Mouse (Mus musculus): Measurements from ENCODE around the gene Fahd2a. TPM values are rescaled to one million over a fixed set of nuclear protein-coding genes. Genes with fewer than 3 reads are reported as not detected.

Gene Fahd2a
- polyA plus RNA-seq, 1 experiment, result 11.9 TPM

- no peak overlapping the region for H3K4me3 ChIP-seq (ENCODE audit: insufficient read depth, low read length)
- no peaks in the 10 kb centered on the region for H3K4me1 ChIP-seq (ENCODE audit: control insufficient read depth, insufficient read depth, low read length)
- H3K27ac ChIP-seq (ENCODE audit: insufficient read depth, low read depth, low read length), result no peak overlapping the region
- TF ChIP-seq CTCF (IDR thresholded peaks at IDR 0.05; ENCODE audit: low read depth, low read length), result no peak
- no peak for TF ChIP-seq POLR2A (IDR thresholded peaks at IDR 0.05; ENCODE audit: borderline replicate concordance, low read depth, low read length)
Observed at GRCm38 (mm10) chr2:127470183-127470582, 25.8 kb upstream of the Fahd2a start.

GRCm38 (mm10) chr2:127462314-127462713, 17.9 kb upstream of the Fahd2a start:
- Histone ChIP-seq H3K4me3 (ENCODE audit: insufficient read depth, low read length) (no peak overlapping the region), H3K27ac (ENCODE audit: insufficient read depth, low read depth, low read length) (no peak overlapping the region), H3K4me1 (ENCODE audit: control insufficient read depth, insufficient read depth, low read length) (no peaks in the 10 kb centered on the region)
- TF ChIP-seq CTCF (IDR thresholded peaks at IDR 0.05; ENCODE audit: low read depth, low read length), result peak; percentile 85
- TF ChIP-seq POLR2A (IDR thresholded peaks at IDR 0.05; ENCODE audit: borderline replicate concordance, low read depth, low read length), result no peak

- no peaks in the 10 kb centered on the region for H3K4me1 ChIP-seq (ENCODE audit: control insufficient read depth, insufficient read depth, low read length)
- H3K4me3 ChIP-seq (ENCODE audit: insufficient read depth, low read length), result no peak overlapping the region
- TF ChIP-seq CTCF (IDR thresholded peaks at IDR 0.05; ENCODE audit: low read depth, low read length), result no peak
- no peak for TF ChIP-seq POLR2A (IDR thresholded peaks at IDR 0.05; ENCODE audit: borderline replicate concordance, low read depth, low read length)
- no peak overlapping the region for H3K27ac ChIP-seq (ENCODE audit: insufficient read depth, low read depth, low read length)
Observed at GRCm38 (mm10) chr2:127461351-127461750, 17.0 kb upstream of the Fahd2a start.

- H3K4me3 ChIP-seq (ENCODE audit: insufficient read depth, low read length), result no peak overlapping the region
- no peak overlapping the region for H3K27ac ChIP-seq (ENCODE audit: insufficient read depth, low read depth, low read length)
- H3K4me1 ChIP-seq (ENCODE audit: control insufficient read depth, insufficient read depth, low read length), result no peaks in the 10 kb centered on the region
- TF ChIP-seq CTCF (IDR thresholded peaks at IDR 0.05; ENCODE audit: low read depth, low read length) (no peak), POLR2A (IDR thresholded peaks at IDR 0.05; ENCODE audit: borderline replicate concordance, low read depth, low read length) (no peak)
Observed at GRCm38 (mm10) chr2:127459341-127459740, 15.0 kb upstream of the Fahd2a start.

- TF ChIP-seq POLR2A (IDR thresholded peaks at IDR 0.05; ENCODE audit: borderline replicate concordance, low read depth, low read length) (no peak), CTCF (IDR thresholded peaks at IDR 0.05; ENCODE audit: low read depth, low read length) (peak; percentile 85)
- H3K27ac ChIP-seq (ENCODE audit: insufficient read depth, low read depth, low read length), result no peak overlapping the region
- H3K4me1 ChIP-seq (ENCODE audit: control insufficient read depth, insufficient read depth, low read length), result no peaks in the 10 kb centered on the region
- no peak overlapping the region for H3K4me3 ChIP-seq (ENCODE audit: insufficient read depth, low read length)
Observed at GRCm38 (mm10) chr2:127453764-127454163, 9.4 kb upstream of the Fahd2a start.

GRCm38 (mm10) chr2:127453141-127453540, 8.8 kb upstream of the Fahd2a start:
- Histone ChIP-seq H3K27ac (ENCODE audit: insufficient read depth, low read depth, low read length) (no peak overlapping the region), H3K4me3 (ENCODE audit: insufficient read depth, low read length) (no peak overlapping the region), H3K4me1 (ENCODE audit: control insufficient read depth, insufficient read depth, low read length) (no peaks in the 10 kb centered on the region)
- no peak for TF ChIP-seq CTCF (IDR thresholded peaks at IDR 0.05; ENCODE audit: low read depth, low read length)
- TF ChIP-seq POLR2A (IDR thresholded peaks at IDR 0.05; ENCODE audit: borderline replicate concordance, low read depth, low read length), result no peak

- TF ChIP-seq POLR2A (IDR thresholded peaks at IDR 0.05; ENCODE audit: borderline replicate concordance, low read depth, low read length) (no peak), CTCF (IDR thresholded peaks at IDR 0.05; ENCODE audit: low read depth, low read length) (no peak)
- H3K4me1 ChIP-seq (ENCODE audit: control insufficient read depth, insufficient read depth, low read length), result no peaks in the 10 kb centered on the region
- no peak overlapping the region for H3K4me3 ChIP-seq (ENCODE audit: insufficient read depth, low read length)
- H3K27ac ChIP-seq (ENCODE audit: insufficient read depth, low read depth, low read length), result no peak overlapping the region
Observed at GRCm38 (mm10) chr2:127451748-127452147, 7.4 kb upstream of the Fahd2a start.

- Histone ChIP-seq H3K27ac (ENCODE audit: insufficient read depth, low read depth, low read length) (no peak overlapping the region), H3K4me1 (ENCODE audit: control insufficient read depth, insufficient read depth, low read length) (peaks cover 3% of the 10 kb centered on the region), H3K4me3 (ENCODE audit: insufficient read depth, low read length) (no peak overlapping the region)
- TF ChIP-seq CTCF (IDR thresholded peaks at IDR 0.05; ENCODE audit: low read depth, low read length) (no peak), POLR2A (IDR thresholded peaks at IDR 0.05; ENCODE audit: borderline replicate concordance, low read depth, low read length) (no peak)
Observed at GRCm38 (mm10) chr2:127449691-127450090, 5.3 kb upstream of the Fahd2a start.

GRCm38 (mm10) chr2:127446847-127447246, 2.5 kb upstream of the Fahd2a start:
- Histone ChIP-seq H3K4me3 (ENCODE audit: insufficient read depth, low read length) (no peak overlapping the region), H3K27ac (ENCODE audit: insufficient read depth, low read depth, low read length) (no peak overlapping the region), H3K4me1 (ENCODE audit: control insufficient read depth, insufficient read depth, low read length) (peaks cover 8% of the 10 kb centered on the region)
- TF ChIP-seq CTCF (IDR thresholded peaks at IDR 0.05; ENCODE audit: low read depth, low read length) (no peak), POLR2A (IDR thresholded peaks at IDR 0.05; ENCODE audit: borderline replicate concordance, low read depth, low read length) (no peak)

- H3K4me3 ChIP-seq (ENCODE audit: insufficient read depth, low read length), result no peak overlapping the region
- no peak overlapping the region for H3K27ac ChIP-seq (ENCODE audit: insufficient read depth, low read depth, low read length)
- no peaks in the 10 kb centered on the region for H3K4me1 ChIP-seq (ENCODE audit: control insufficient read depth, insufficient read depth, low read length)
- TF ChIP-seq CTCF (IDR thresholded peaks at IDR 0.05; ENCODE audit: low read depth, low read length) (no peak), POLR2A (IDR thresholded peaks at IDR 0.05; ENCODE audit: borderline replicate concordance, low read depth, low read length) (no peak)
Observed at GRCm38 (mm10) chr2:127437697-127438096, 6.7 kb downstream of the Fahd2a start.

- Histone ChIP-seq H3K4me3 (ENCODE audit: insufficient read depth, low read length) (no peak overlapping the region), H3K27ac (ENCODE audit: insufficient read depth, low read depth, low read length) (no peak overlapping the region), H3K4me1 (ENCODE audit: control insufficient read depth, insufficient read depth, low read length) (no peaks in the 10 kb centered on the region)
- TF ChIP-seq CTCF (IDR thresholded peaks at IDR 0.05; ENCODE audit: low read depth, low read length) (no peak), POLR2A (IDR thresholded peaks at IDR 0.05; ENCODE audit: borderline replicate concordance, low read depth, low read length) (no peak)
Observed at GRCm38 (mm10) chr2:127435554-127435953, 8.8 kb downstream of the Fahd2a start.
